Mouse (Mus musculus): ENCODE results near the gene Tmem9. TPM values are rescaled to one million over a fixed set of nuclear protein-coding genes. Genes with fewer than 3 reads are reported as not detected.

Tmem9 gene
- polyA plus RNA-seq, 1 experiment, result 127 TPM

DNA sequence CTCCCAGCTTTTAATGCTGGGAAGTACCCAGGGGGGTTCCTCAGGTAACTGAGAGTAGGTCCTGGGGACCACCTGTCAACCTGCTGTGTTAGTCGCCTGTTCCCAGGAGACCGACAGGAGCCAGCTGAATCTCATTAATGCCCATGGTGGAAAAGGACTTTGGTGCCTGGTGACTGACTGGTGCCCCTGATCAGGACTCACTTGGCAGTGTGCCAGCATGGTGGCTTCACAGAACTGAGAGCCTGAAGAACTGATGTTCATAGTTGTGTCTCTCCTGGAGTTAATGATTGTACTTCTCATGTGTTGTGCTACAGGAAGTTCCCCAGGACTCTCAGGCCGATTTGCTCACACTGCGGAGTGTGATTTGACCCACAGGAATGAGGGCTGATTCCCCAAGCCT, 14.5 kb upstream of the Tmem9 start:
- no peak overlapping the region for H3K4me2 ChIP-seq (ENCODE audit: low read depth)
- H3K27me3 ChIP-seq (ENCODE audit: control insufficient read depth, insufficient read depth, insufficient read length), result no peaks in the 10 kb centered on the region
- H3K4me3 ChIP-seq, result no peak overlapping the region
- H3K79me2 ChIP-seq (ENCODE audit: control insufficient read depth, insufficient read depth), result no peaks in the 10 kb centered on the region
- no peak overlapping the region for H3ac ChIP-seq (ENCODE audit: control insufficient read depth, insufficient read length)
- no peak for TF ChIP-seq POLR2AphosphoS2 (IDR thresholded peaks at IDR 0.05; ENCODE audit: insufficient read length, low read depth)
- H3K36me3 ChIP-seq (ENCODE audit: control insufficient read depth, insufficient read depth), result no peaks in the 10 kb centered on the region

DNA sequence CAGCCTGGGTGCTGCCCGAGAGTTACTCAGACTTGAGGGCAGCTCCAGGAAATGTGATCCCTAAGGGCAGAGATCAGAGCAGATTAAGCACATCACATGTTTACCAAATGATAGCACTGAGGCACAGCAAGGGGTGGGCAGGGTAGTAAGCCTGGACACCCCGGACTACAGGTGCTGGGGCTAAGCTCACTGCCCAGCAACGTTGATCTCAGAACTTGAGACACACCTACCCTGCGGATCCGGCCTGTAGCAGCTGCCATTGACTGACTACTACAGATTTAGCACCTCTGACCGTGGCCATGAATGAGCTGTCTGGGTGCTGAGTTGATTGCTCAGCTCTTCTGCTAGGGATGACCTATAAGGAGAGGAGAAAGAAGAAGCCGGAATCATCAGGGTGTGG, 10.4 kb upstream of the Tmem9 start:
- Histone ChIP-seq H3ac (ENCODE audit: control insufficient read depth, insufficient read length) (no peak overlapping the region), H3K4me3 (no peak overlapping the region), H3K27me3 (ENCODE audit: control insufficient read depth, insufficient read depth, insufficient read length) (no peaks in the 10 kb centered on the region), H3K4me2 (ENCODE audit: low read depth) (peak overlapping the region; percentile 24), H3K79me2 (ENCODE audit: control insufficient read depth, insufficient read depth) (no peaks in the 10 kb centered on the region), H3K36me3 (ENCODE audit: control insufficient read depth, insufficient read depth) (no peaks in the 10 kb centered on the region)
- TF ChIP-seq E2F4 (IDR thresholded peaks at IDR 0.05; ENCODE audit: insufficient read depth) (no peak), POLR2A (IDR thresholded peaks at IDR 0.05; ENCODE audit: insufficient read length, low read depth) (no peak), TCF12 (IDR thresholded peaks at IDR 0.05; ENCODE audit: insufficient read depth, poor library complexity, severe bottlenecking) (peak; percentile 50), REST (IDR thresholded peaks at IDR 0.05; ENCODE audit: insufficient read depth, insufficient read length) (no peak), MAX (IDR thresholded peaks at IDR 0.05; ENCODE audit: low read depth) (no peak), POLR2AphosphoS2 (IDR thresholded peaks at IDR 0.05; ENCODE audit: insufficient read length, low read depth) (no peak), TCF3 (IDR thresholded peaks at IDR 0.05; ENCODE audit: insufficient read length, low read depth) (peak; percentile 23), CEBPB (IDR thresholded peaks at IDR 0.05; ENCODE audit: insufficient read depth, poor library complexity, severe bottlenecking) (no peak), MYOG (IDR thresholded peaks at IDR 0.05; ENCODE audit: control insufficient read depth in 1 of 3, insufficient read depth in 1 of 3, insufficient read length in 2 of 3, low read depth in 2 of 3) (peak; percentile 46 to 86 (median 81)), USF1 (IDR thresholded peaks at IDR 0.05; ENCODE audit: low read depth) (no peak), MYOD1 (IDR thresholded peaks at IDR 0.05; ENCODE audit: control insufficient read depth in 1 of 3, insufficient read length in 2 of 3, low read depth in 2 of 3) (peak; percentile 73 to 94 (median 76)), SRF (IDR thresholded peaks at IDR 0.05; ENCODE audit: control insufficient read depth, insufficient read length, low read depth) (no peak)

DNA sequence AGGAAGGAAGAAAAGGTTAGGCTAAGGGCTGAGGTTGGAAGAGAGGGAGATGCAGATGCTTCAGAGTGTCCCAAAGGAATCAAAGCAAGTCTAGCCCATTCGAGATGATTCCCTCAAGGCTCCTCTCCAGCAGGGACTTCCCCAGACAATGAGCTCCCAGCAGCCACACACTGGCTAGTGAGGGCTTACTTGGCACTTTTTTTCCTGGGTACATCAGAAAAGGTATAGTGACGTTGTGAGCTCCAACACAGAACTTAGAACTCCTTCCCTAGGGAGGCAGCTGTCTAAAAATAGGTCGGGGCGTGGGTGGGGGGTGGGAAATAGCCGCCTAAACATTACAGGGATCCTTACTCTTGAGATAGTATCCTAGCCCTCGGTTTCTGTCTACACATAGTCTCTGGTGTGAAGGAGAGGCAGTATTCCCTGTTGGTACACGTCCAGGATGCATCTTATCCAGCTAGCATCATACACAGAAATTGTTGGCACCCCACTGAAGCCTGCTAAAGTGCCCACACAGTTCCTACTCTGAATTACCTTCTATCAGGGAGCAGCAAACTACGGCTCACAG, 8.1 kb upstream of the Tmem9 start:
- TF ChIP-seq MYOD1 (IDR thresholded peaks at IDR 0.05; ENCODE audit: control insufficient read depth in 1 of 3, insufficient read length in 2 of 3, low read depth in 2 of 3) (no peak), USF1 (IDR thresholded peaks at IDR 0.05; ENCODE audit: low read depth) (no peak), CEBPB (IDR thresholded peaks at IDR 0.05; ENCODE audit: insufficient read depth, poor library complexity, severe bottlenecking) (no peak), MAX (IDR thresholded peaks at IDR 0.05; ENCODE audit: low read depth) (no peak), E2F4 (IDR thresholded peaks at IDR 0.05; ENCODE audit: insufficient read depth) (no peak), TCF12 (IDR thresholded peaks at IDR 0.05; ENCODE audit: insufficient read depth, poor library complexity, severe bottlenecking) (no peak), POLR2AphosphoS2 (IDR thresholded peaks at IDR 0.05; ENCODE audit: insufficient read length, low read depth) (no peak), REST (IDR thresholded peaks at IDR 0.05; ENCODE audit: insufficient read depth, insufficient read length) (no peak), TCF3 (IDR thresholded peaks at IDR 0.05; ENCODE audit: insufficient read length, low read depth) (no peak), SRF (IDR thresholded peaks at IDR 0.05; ENCODE audit: control insufficient read depth, insufficient read length, low read depth) (no peak), POLR2A (IDR thresholded peaks at IDR 0.05; ENCODE audit: insufficient read length, low read depth) (no peak), MYOG (IDR thresholded peaks at IDR 0.05; ENCODE audit: control insufficient read depth in 1 of 3, insufficient read depth in 1 of 3, insufficient read length in 2 of 3, low read depth in 2 of 3) (no peak)
- peak overlapping the region; percentile 60 for H3K4me2 ChIP-seq (ENCODE audit: low read depth)
- H3ac ChIP-seq (ENCODE audit: control insufficient read depth, insufficient read length), result no peak overlapping the region
- H3K36me3 ChIP-seq (ENCODE audit: control insufficient read depth, insufficient read depth), result no peaks in the 10 kb centered on the region
- no peak overlapping the region for H3K4me3 ChIP-seq
- no peaks in the 10 kb centered on the region for H3K79me2 ChIP-seq (ENCODE audit: control insufficient read depth, insufficient read depth)
- H3K27me3 ChIP-seq (ENCODE audit: control insufficient read depth, insufficient read depth, insufficient read length), result no peaks in the 10 kb centered on the region

DNA sequence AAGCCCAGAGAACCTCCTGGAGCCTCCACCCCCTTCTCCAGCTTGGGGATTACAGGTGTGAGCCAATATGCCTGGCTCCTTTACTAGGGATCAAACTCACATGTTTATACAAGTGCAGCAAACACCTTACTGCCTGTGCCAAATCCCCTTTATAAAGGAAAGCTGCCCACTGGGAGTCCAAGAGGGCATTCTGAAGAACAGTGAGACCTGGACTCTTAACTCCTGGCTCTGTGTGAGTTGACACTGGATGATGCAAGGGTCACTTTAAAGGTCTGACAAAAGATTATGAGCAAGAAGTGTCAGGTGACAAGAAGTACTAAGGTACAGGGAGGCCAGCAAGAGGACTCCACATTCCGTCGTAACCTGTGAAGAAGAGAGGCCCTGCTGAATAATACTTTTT, 6.5 kb upstream of the Tmem9 start:
- no peak overlapping the region for H3ac ChIP-seq (ENCODE audit: control insufficient read depth, insufficient read length)
- H3K4me2 ChIP-seq (ENCODE audit: low read depth), result no peak overlapping the region
- H3K36me3 ChIP-seq (ENCODE audit: control insufficient read depth, insufficient read depth), result no peaks in the 10 kb centered on the region
- H3K79me2 ChIP-seq (ENCODE audit: control insufficient read depth, insufficient read depth), result no peaks in the 10 kb centered on the region
- H3K4me3 ChIP-seq, result no peak overlapping the region
- no peak for TF ChIP-seq POLR2A (IDR thresholded peaks at IDR 0.05; ENCODE audit: insufficient read length, low read depth)
- no peak for TF ChIP-seq CEBPB (IDR thresholded peaks at IDR 0.05; ENCODE audit: insufficient read depth, poor library complexity, severe bottlenecking)
- no peak for TF ChIP-seq USF1 (IDR thresholded peaks at IDR 0.05; ENCODE audit: low read depth)
- TF ChIP-seq MYOG (IDR thresholded peaks at IDR 0.05; ENCODE audit: control insufficient read depth in 1 of 3, insufficient read depth in 1 of 3, insufficient read length in 2 of 3, low read depth in 2 of 3), result no peak
- TF ChIP-seq MYOD1 (IDR thresholded peaks at IDR 0.05; ENCODE audit: control insufficient read depth in 1 of 3, insufficient read length in 2 of 3, low read depth in 2 of 3), result no peak
- TF ChIP-seq E2F4 (IDR thresholded peaks at IDR 0.05; ENCODE audit: insufficient read depth), result no peak
- TF ChIP-seq SRF (IDR thresholded peaks at IDR 0.05; ENCODE audit: control insufficient read depth, insufficient read length, low read depth), result no peak
- TF ChIP-seq TCF3 (IDR thresholded peaks at IDR 0.05; ENCODE audit: insufficient read length, low read depth), result no peak
- no peak for TF ChIP-seq TCF12 (IDR thresholded peaks at IDR 0.05; ENCODE audit: insufficient read depth, poor library complexity, severe bottlenecking)
- no peak for TF ChIP-seq MAX (IDR thresholded peaks at IDR 0.05; ENCODE audit: low read depth)
- no peak for TF ChIP-seq REST (IDR thresholded peaks at IDR 0.05; ENCODE audit: insufficient read depth, insufficient read length)
- TF ChIP-seq POLR2AphosphoS2 (IDR thresholded peaks at IDR 0.05; ENCODE audit: insufficient read length, low read depth), result no peak
- H3K27me3 ChIP-seq (ENCODE audit: control insufficient read depth, insufficient read depth, insufficient read length), result no peaks in the 10 kb centered on the region

DNA sequence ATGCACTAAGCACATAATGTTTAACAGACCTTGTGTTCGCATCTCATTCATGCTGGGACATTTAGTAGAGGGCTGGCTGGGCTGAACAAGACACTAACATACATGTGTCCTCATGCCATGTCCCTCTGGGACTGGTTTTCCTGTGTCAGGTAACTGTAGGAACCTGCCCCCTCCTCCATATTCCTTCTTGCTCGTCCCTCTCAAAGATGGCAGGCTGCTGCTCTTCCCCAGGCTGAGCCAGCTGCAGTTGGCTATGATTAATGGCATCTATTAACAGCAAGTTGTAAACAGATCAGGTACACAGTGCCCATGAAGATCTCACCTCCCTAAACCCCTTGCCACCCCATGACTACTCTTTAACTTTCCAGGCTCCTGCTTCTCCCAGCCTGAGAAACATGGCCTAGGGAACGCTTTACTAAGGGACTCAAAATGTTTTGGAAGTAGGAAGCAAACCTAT, 1.6 kb upstream of the Tmem9 start, which contains the start of gene Igfn1:
Igfn1 (minus strand) TSS at position 51 of the 457 bp plus-strand sequence.
- H3K79me2 ChIP-seq (ENCODE audit: control insufficient read depth, insufficient read depth), result no peaks in the 10 kb centered on the region
- no peaks in the 10 kb centered on the region for H3K36me3 ChIP-seq (ENCODE audit: control insufficient read depth, insufficient read depth)
- H3K27me3 ChIP-seq (ENCODE audit: control insufficient read depth, insufficient read depth, insufficient read length), result no peaks in the 10 kb centered on the region
- peak within 1 kb of the TSS; percentile 26 for H3K4me3 ChIP-seq
- TF ChIP-seq E2F4 (IDR thresholded peaks at IDR 0.05; ENCODE audit: insufficient read depth) (no peak), MYOD1 (IDR thresholded peaks at IDR 0.05; ENCODE audit: control insufficient read depth in 1 of 3, insufficient read length in 2 of 3, low read depth in 2 of 3) (peak in 1 of 3 experiments; percentile 65), CEBPB (IDR thresholded peaks at IDR 0.05; ENCODE audit: insufficient read depth, poor library complexity, severe bottlenecking) (no peak), TCF3 (IDR thresholded peaks at IDR 0.05; ENCODE audit: insufficient read length, low read depth) (no peak), REST (IDR thresholded peaks at IDR 0.05; ENCODE audit: insufficient read depth, insufficient read length) (no peak)
- peak within 1 kb of the TSS; percentile 74 for H3K4me2 ChIP-seq (ENCODE audit: low read depth)
- H3ac ChIP-seq (ENCODE audit: control insufficient read depth, insufficient read length), result no peak within 1 kb of the TSS

Data from myocyte (in vitro differentiated cells).